14 mouse cellular contexts compared by ENCODE assay signal in genomic region chr1:90272830-90273628, GRCm38 (mm10).
DNase-seq lines count a peak whose midpoint lies in the region; ATAC-seq lines count a peak whose summit lies in the region.
"Had no signal": no experiment of that assay in that cellular context is flagged by ENCODE, and none has a peak within 500 bp of the region (broad histone marks: within the 10 kb centered on the region; RNA-seq: fewer than 3 reads in every experiment).

No protein-coding gene starts in this region.

- H3K4me3 ChIP-seq in hindbrain, embryonic 10.5 days, result no peak overlapping the region
- H3K4me3 ChIP-seq in hindbrain, embryonic 11.5 days (ENCODE audit: low read depth, low read length), result no peak overlapping the region
- H3K4me3 ChIP-seq in embryonic facial prominence, embryonic 10.5 days, result no peak overlapping the region
- no peak overlapping the region for H3K4me3 ChIP-seq in limb, embryonic 12.5 days (replicated peaks)
- H3K4me3 ChIP-seq: forebrain, embryonic 12.5 days; intestine, embryonic 15.5 days had no signal

- peak overlapping the region; percentile 2; the same call in 1 of the 2 replicates for H3K27ac ChIP-seq in hindbrain, embryonic 10.5 days
- no peak overlapping the region for H3K27ac ChIP-seq in hindbrain, embryonic 11.5 days (ENCODE audit: low read depth, low read length)
- 0 out of 2 replicates have a peak overlapping the region, but pooled peaks have one; percentile 5 for H3K27ac ChIP-seq in embryonic facial prominence, embryonic 10.5 days (replicated peaks)
- H3K27ac ChIP-seq in limb, embryonic 12.5 days, result peak overlapping the region; percentile 62
- H3K27ac ChIP-seq: forebrain, embryonic 12.5 days; intestine, embryonic 15.5 days had no signal

- H3K9ac ChIP-seq in hindbrain, embryonic 11.5 days (ENCODE audit: low read depth, low read length), result no peak overlapping the region
- H3K9ac ChIP-seq in limb, embryonic 12.5 days (replicated peaks), result no peak overlapping the region
- H3K9ac ChIP-seq: forebrain, embryonic 12.5 days; intestine, embryonic 15.5 days had no signal

- H3K9me3 ChIP-seq in hindbrain, embryonic 10.5 days, result no peaks in the 10 kb centered on the region
- H3K9me3 ChIP-seq in hindbrain, embryonic 11.5 days (ENCODE audit: control insufficient read depth, low read length), result no peaks in the 10 kb centered on the region
- H3K9me3 ChIP-seq in embryonic facial prominence, embryonic 10.5 days, result no peaks in the 10 kb centered on the region
- H3K9me3 ChIP-seq in limb, embryonic 12.5 days, result no peaks in the 10 kb centered on the region
- H3K9me3 ChIP-seq: forebrain, embryonic 12.5 days; intestine, embryonic 15.5 days had no signal

- peaks cover 20% of the 10 kb centered on the region for H3K4me1 ChIP-seq in hindbrain, embryonic 10.5 days (replicated peaks)
- H3K4me1 ChIP-seq in hindbrain, embryonic 11.5 days (replicated peaks; ENCODE audit: control insufficient read depth, insufficient read depth, low read length), result no peaks in the 10 kb centered on the region
- peaks cover 28% of the 10 kb centered on the region for H3K4me1 ChIP-seq in embryonic facial prominence, embryonic 10.5 days
- peaks cover 41% of the 10 kb centered on the region for H3K4me1 ChIP-seq in limb, embryonic 12.5 days (replicated peaks)
- H3K4me1 ChIP-seq: intestine, embryonic 15.5 days had no signal

- H3K4me2 ChIP-seq in hindbrain, embryonic 11.5 days (replicated peaks; ENCODE audit: low read depth, low read length), result no peak overlapping the region
- H3K4me2 ChIP-seq in limb, embryonic 12.5 days, result no peak overlapping the region
- H3K4me2 ChIP-seq: forebrain, embryonic 12.5 days; intestine, embryonic 15.5 days had no signal

- H3K36me3 ChIP-seq in hindbrain, embryonic 10.5 days, result no peaks in the 10 kb centered on the region
- no peaks in the 10 kb centered on the region for H3K36me3 ChIP-seq in hindbrain, embryonic 11.5 days (ENCODE audit: control insufficient read depth, insufficient read depth, low read length)
- H3K36me3 ChIP-seq in embryonic facial prominence, embryonic 10.5 days (replicated peaks), result no peaks in the 10 kb centered on the region
- H3K36me3 ChIP-seq in limb, embryonic 12.5 days, result no peaks in the 10 kb centered on the region
- H3K36me3 ChIP-seq: forebrain, embryonic 12.5 days; intestine, embryonic 15.5 days had no signal

- DNase-seq in hindbrain, embryonic 10.5 days (ENCODE audit: low spot score), result no peak
- no peak for DNase-seq in hindbrain, embryonic 11.5 days (ENCODE audit: low spot score)
- DNase-seq in 3T3-L1 (ENCODE audit: low read depth, low spot score), result peak; percentile 89
- no peak for DNase-seq in embryonic facial prominence, embryonic 10.5 days (ENCODE audit: low spot score)
- no peak for DNase-seq in testis, postnatal 14 days (ENCODE audit: low spot score)
- DNase-seq in adrenal gland, postnatal 25 days, result no peak
- no peak for DNase-seq in urinary bladder, adult 2 months (ENCODE audit: low spot score)
- DNase-seq: heart, adult 18-20 months; thymus, postnatal 25 days had no signal

- 88% methylated on average over 19 of the region's 19 CpGs for WGBS in hindbrain, embryonic 10.5 days
- 86% methylated on average over 19 of the region's 19 CpGs for WGBS in hindbrain, embryonic 11.5 days
- WGBS in embryonic facial prominence, embryonic 10.5 days, result 90% methylated on average over 19 of the region's 19 CpGs
- 49% methylated on average over 19 of the region's 19 CpGs for WGBS in limb, embryonic 12.5 days

- 0 out of 2 replicates have a peak, but pooled peaks cover 2% of the 10 kb centered on the region for H3K27me3 ChIP-seq in hindbrain, embryonic 10.5 days (ENCODE audit: insufficient read depth, poor library complexity, severe bottlenecking)
- no peaks in the 10 kb centered on the region for H3K27me3 ChIP-seq in hindbrain, embryonic 11.5 days (ENCODE audit: control insufficient read depth, insufficient read depth, low read length)
- peaks cover 3% of the 10 kb centered on the region; the same call in 1 of the 2 replicates for H3K27me3 ChIP-seq in embryonic facial prominence, embryonic 10.5 days (replicated peaks; ENCODE audit: low read depth, poor library complexity, severe bottlenecking)
- H3K27me3 ChIP-seq in limb, embryonic 12.5 days, result peaks cover 15% of the 10 kb centered on the region
- H3K27me3 ChIP-seq: CH12.LX; forebrain, embryonic 12.5 days had no signal

- no peak for ATAC-seq in hindbrain, embryonic 11.5 days (ENCODE audit: low FRiP score)
- ATAC-seq in limb, embryonic 12.5 days (ENCODE audit: insufficient number of reproducible peaks, insufficient read depth, low FRiP score, low TSS enrichment, low read depth), result 0 out of 2 replicates have a peak, but pooled peaks have one; percentile 63
- ATAC-seq: intestine, embryonic 15.5 days; midbrain, embryonic 16.5 days had no signal
